Mouse (Mus musculus): ENCODE data around the gene Lrrc2.

Lrrc2 gene

GRCm38 (mm10) chr9:110988078-110988477, 36.7 kb downstream of the Lrrc2 start:
- DNase-seq (ENCODE audit: low read depth) = no peak

- no peak for DNase-seq (ENCODE audit: low read depth)
Observed at GRCm38 (mm10) chr9:110989141-110989540, 37.8 kb downstream of the Lrrc2 start.

- DNase-seq (ENCODE audit: low read depth) = no peak
Observed at GRCm38 (mm10) chr9:110989543-110989942, 38.2 kb downstream of the Lrrc2 start.

GRCm38 (mm10) chr9:110990204-110990603, 38.9 kb downstream of the Lrrc2 start, which contains the start of gene Rtp3:
Rtp3 (minus strand) TSS chr9:110990583.
- no peak for DNase-seq (ENCODE audit: low read depth)

GRCm38 (mm10) chr9:110993281-110993709, 42.0 kb downstream of the Lrrc2 start:
- peak; percentile 66 for DNase-seq (ENCODE audit: low read depth)

GRCm38 (mm10) chr9:110994716-110995172, 43.4 kb downstream of the Lrrc2 start:
- DNase-seq (ENCODE audit: low read depth) = peak; percentile 79

GRCm38 (mm10) chr9:110997245-110997644, 45.9 kb downstream of the Lrrc2 start:
- DNase-seq (ENCODE audit: low read depth) = peak; percentile 81

GRCm38 (mm10) chr9:110999056-110999455, 47.7 kb downstream of the Lrrc2 start:
- no peak for DNase-seq (ENCODE audit: low read depth)

- no peak for DNase-seq (ENCODE audit: low read depth)
Observed at GRCm38 (mm10) chr9:110999856-111000255, 48.5 kb downstream of the Lrrc2 start.

- no peak for DNase-seq (ENCODE audit: low read depth)
Observed at GRCm38 (mm10) chr9:111001621-111002020, 50.3 kb downstream of the Lrrc2 start.

GRCm38 (mm10) chr9:111003279-111003678, 51.9 kb downstream of the Lrrc2 start:
- DNase-seq (ENCODE audit: low read depth) = no peak

GRCm38 (mm10) chr9:111006544-111006943, 55.2 kb downstream of the Lrrc2 start:
- no peak for DNase-seq (ENCODE audit: low read depth)

- no peak for DNase-seq (ENCODE audit: low read depth)
Observed at GRCm38 (mm10) chr9:111009763-111010162, 58.4 kb downstream of the Lrrc2 start.

GRCm38 (mm10) chr9:111011550-111011949, 60.2 kb downstream of the Lrrc2 start:
- DNase-seq (ENCODE audit: low read depth) = no peak

GRCm38 (mm10) chr9:111012041-111012440, 60.7 kb downstream of the Lrrc2 start:
- DNase-seq (ENCODE audit: low read depth) = no peak

- no peak for DNase-seq (ENCODE audit: low read depth)
Observed at GRCm38 (mm10) chr9:111015658-111016057, 64.3 kb downstream of the Lrrc2 start.

GRCm38 (mm10) chr9:111019022-111019421, 67.7 kb downstream of the Lrrc2 start, which contains the start of gene Ltf:
Ltf (plus strand) TSS chr9:111019271.
- DNase-seq (ENCODE audit: low read depth) = no peak

GRCm38 (mm10) chr9:111026791-111027190, 75.4 kb downstream of the Lrrc2 start:
- no peak for DNase-seq (ENCODE audit: low read depth)

Data from NIH3T3 (cell line).